Mouse (Mus musculus): ENCODE data around the gene Gm20388.
A peak's percentile ranks its signal among the peaks of the same experiment; 100 is the strongest.
"Not testable (repeated sequence)": the region's sequence is repeated elsewhere in the genome, so short reads cannot be mapped to it uniquely, and the experiment has no call there.

The Gm20388 gene

DNA sequence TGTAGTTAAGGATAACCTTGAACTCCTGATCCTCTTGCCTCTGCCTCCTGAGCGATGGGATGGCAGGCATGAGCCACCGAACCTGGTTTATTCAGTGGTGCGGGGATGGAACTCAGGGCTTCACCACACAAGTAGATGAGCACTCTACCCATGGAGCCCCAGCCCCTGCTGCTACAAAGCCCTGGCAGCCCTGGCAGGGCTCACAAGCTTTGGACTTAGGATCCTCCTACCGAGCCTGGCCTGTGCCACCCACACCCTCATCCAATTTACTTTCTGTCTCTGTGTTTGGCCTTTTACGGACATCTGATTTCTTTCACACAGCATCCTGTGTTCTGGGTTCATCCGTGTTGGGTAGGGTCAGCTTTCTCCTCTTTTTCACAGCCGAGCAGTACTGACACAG lies 406.1 kb downstream of the Gm20388 start:
- no peak for DNase-seq (ENCODE audit: low spot score)

DNA sequence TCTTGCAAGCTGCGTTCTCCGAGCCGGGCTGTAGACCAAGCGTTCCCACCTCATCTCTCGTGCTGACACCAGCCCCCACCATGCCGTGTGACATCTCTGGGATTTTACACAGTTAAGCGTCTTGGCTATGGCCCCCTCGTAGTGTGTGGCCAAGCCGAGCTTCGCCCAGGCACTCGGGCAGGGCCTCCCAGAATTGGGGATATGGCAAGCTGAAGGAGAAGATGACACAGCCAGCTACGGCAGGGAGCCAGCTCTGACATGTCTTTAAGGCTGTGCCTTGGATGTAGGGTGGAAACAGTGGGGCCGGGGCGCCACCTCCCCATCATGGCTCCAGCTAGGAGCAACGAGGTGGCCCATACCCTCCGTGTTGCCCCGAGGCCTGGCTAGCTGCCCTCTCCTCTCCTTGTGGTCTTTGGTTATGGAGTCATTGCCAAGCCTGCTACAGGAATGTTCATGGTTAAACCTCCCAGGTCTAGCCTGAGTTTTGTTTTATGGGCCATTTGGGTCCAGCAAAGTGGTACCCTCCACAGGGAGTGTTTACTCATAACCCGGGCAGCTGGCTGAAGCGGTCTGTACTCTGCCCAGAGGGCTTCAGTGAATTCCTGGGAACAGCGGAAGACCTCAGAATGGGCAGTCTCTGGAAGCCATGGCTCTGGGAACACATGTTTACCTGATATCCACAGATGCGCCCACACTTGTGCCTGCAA lies 406.6 kb downstream of the Gm20388 start:
- no peak for DNase-seq (ENCODE audit: low spot score)

DNA sequence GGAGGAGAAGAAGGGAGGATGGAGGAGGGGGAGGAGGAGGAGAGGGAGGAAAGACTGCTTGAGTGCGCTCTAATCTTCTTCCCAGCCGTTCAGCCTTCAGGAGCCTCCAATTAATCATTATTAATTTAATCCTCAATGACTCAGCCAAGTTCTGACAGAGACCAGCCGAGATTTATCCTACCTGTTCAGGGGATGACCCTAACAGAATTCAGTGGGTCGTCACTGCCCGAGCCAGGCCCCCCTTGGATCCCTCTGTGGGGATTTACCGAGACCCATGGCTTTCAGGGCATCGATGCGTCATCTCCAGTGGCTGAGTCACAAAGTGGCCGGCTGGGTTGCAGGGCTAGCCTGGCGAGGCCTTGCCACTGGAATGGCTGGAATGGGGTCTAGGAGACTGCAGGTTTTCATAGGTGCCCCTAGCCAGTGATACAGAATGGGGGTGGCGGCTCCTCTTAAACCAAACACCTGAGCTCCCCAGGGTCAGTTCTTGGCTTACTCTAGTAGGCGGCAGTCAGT lies 407.9 kb downstream of the Gm20388 start:
- DNase-seq (ENCODE audit: low spot score) = peak; percentile 82

DNA sequence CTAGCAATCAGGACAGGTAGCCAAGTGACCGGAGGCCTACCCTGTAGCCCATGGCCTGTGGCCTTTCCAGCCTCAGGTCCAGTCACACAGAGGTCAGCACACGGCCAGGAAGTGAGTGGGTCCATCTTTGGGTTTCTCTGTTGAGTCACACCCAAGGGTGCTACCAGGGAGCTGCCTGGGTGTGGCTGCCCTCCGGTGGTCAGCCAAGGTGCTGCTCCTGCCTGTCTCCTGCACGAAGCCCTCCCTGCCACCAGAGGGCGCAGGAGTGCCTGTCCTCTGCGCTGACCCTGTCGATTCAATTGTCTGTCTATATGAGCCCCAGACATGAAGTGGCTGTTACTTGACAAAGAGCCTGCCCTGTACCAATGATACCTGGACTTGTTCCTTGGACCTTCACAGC lies 408.8 kb downstream of the Gm20388 start:
- DNase-seq (ENCODE audit: low spot score) = peak; percentile 90

DNA sequence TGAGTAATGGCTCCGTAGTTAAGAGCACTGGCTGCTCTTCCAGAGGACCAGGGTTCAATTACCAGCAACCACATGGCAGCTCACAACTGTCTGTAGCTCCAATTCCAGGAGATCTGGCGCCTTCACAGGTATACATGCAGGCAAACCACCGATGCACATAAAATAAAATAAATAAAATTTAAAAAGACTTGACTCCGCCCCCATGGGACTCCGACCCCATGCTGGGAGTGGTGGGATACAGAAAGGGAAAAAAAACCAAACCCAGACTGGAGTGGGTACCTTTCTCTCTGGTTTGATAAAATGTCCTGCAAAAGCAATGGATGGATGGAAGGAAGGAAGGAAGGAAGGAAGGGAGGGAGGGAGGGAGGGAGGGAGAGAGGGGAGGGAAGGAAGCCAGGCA lies 409.5 kb downstream of the Gm20388 start:
- no peak for DNase-seq (ENCODE audit: low spot score)

DNA sequence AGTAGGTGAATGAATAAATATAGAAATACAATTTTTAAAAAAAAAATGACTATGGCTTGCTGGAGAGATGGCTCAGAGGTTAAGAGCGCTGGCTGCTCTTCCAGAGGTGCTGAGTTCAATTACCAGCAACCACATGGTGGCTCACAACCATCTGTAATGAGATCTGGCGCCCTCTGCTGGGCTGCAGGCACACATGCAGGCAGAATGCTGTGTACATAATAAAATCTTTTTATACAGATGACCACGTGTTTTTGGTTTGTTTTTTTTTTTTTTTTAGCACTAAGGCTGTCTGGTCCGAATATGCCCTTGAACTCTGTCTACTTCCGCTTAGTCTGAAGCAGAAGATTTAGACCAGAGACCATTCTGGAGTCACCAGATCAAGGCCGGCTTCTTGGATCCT lies 411.1 kb downstream of the Gm20388 start:
- DNase-seq (ENCODE audit: low spot score) = peak; percentile 74

DNA sequence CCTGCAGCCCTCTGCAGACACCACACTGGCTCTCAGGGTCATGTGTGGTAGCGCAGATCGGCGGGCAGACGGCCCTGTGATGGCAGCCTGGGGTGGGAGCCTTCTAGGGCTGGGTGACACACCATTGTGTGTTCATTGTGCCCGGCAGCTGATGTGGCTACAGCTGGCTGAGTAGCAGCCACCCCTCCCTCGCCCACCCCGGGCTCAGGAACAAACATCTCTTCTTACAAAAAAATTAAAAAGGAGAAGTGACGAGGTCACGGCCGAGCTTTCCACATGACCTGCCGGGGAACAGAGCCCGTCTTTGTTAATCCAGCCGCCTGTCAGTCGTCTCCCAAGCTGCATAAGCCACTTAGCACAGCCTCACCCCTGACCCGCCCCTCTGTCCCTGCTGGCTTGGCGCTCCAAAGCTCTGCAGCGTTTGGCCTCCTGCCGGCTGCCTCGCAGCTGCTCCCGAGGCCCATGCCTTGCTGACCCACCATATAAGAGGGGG lies 412.4 kb downstream of the Gm20388 start:
- peak; percentile 90 for DNase-seq (ENCODE audit: low spot score)

DNA sequence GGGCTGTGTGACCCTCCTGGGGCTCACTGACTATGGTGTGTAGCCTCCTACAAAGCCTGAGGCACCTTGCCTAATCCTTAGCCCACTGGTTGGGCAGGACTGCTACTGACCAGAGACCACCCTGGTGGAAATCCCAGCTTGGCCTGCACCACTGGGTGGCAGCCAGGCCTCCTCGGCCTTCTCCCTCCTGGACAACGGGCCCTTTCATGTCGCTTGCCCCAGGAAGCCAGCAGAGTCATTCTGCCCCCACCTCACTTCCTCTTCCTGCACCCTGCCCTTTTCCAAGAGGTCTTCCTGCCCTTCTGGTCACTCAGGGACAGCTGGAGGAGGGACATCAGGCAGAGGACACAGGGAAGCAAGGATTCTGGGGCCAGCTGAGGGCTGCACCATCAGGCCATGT lies 413.9 kb downstream of the Gm20388 start:
- no peak for DNase-seq (ENCODE audit: low spot score)

DNA sequence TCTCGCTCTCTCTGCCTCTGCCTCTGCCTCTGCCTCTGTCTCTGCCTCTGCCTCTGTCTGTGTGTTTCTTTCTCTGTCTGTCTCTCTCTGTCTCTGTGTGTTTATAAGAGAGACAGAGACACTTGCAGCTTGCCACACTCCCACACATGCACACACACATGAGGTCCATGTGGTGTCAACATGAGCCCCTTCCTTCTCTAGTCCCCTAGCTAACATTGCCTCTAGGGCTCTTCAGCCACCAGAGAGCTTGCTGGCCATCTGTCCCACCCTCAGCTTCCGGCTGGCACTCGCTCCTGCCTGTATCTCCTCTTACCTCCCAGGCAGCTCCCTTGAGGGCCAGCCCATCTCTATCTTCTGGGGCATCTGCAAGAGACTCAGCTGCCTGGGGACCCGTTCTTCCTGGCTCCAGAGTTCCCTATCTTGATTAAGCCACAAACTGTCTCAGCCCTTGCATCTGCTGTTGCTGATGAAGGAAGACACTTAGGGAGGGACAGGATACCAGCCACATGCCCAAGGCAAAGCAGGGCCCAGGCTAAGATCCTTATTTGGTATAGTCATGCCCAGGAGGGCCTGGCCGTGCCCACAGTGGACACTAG lies 414.6 kb downstream of the Gm20388 start:
- peak; percentile 86 for DNase-seq (ENCODE audit: low spot score)

DNA sequence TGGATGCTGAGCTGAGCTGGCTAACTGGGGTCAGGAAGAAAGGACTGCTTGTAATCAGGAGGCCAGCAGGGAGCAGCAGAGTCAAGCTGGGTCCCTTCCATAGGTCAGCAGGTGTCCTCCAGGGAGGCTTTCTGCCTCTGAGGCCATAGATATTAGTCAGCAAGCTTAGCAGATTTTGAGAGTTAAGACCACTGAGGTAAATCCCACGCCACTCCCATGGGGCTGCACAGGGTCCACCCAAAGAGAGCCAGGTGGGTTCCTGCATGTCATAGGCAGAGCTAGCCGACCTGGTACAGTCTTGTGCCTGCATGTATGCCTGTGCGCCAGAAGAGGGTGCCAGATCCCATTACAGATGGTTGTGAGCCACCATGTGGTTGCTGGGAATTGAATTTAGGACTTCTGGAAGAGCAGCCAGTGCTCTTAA lies 416.5 kb downstream of the Gm20388 start:
- peak; percentile 82 for DNase-seq (ENCODE audit: low spot score)

DNA sequence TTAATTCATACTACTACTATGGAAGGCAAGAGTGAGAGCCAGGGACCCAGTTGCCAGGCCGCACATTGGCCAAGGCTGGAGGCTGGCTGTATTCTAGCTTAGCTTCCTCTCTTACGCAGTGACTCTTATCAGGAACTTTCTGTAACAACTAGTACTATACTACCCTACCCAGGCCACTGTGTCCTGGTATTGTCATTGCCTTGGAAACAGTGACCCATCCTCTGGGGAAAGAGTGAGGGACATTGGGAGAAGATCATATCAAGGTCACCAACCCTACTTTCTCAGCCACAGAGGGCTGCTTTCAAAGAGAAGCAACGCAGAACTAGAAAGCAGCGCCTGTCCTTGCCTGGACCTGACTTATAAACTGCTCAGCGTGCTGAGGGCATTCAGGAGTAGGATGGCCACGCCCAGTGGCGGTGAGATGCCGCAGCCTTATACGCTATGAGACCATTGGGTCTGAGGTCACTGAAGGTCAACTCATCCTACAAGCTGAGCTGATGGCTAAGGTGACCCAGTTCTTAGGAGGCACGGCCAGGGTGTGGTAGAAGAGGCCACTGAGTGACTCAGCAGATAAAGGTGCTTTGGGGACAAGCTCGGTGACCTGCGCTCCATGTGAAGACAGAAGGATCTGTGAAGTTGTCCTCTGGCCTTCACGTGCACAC lies 417.9 kb downstream of the Gm20388 start:
- no peak for DNase-seq (ENCODE audit: low spot score)

DNA sequence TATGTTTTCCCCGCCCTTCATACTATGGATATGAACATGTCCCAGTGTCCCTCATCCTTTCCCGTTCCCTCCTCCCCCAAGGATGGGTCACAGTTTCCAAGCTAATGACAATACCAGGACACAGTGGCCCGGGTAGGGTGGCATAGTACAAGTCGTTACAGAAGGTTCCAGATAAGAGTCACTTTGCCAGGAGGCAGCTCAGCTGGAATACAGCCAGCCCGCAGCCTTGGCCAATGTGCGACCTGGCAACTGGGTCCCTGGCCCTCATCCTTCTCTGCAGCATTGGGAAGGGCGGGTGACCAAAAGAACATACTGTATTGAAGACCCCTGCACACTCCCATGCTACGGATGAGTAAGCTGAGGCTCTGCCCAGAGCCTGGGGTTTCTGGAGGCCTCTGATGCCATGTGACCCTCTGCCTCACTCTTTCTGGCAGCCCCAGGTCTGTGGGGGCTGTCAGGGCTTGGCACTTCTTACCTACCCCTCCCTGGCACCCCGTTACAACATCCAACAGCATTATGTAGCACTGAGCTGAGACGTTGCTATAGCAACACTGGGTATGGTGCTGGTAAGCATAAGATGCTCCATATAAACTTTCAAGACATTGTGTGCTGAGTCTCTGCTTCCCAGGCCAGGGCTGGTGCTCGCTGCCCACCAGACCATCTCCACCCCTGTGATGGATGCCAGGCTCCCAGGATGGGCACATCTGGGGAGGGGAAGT lies 418.5 kb downstream of the Gm20388 start:
- peak; percentile 50 for DNase-seq (ENCODE audit: low spot score)

DNA sequence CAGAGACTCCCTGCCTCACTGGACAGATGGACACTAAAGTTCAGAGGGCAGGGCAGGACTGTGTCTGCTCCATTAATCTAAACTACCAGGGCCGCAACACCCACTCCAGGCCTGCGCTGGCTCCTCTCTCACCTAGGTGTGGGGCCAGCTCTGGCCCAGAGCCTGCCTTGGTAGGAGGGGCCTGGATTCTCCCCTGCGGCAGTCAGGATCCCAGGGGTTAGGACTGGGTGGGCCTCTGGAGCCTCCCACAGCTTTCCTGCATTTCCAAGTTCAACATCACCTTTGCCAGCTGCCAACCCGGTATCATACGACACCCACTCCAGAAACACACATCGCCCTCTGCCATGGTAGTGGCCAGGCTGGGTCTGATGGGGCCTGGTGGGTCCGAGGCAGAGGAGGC lies 420.4 kb downstream of the Gm20388 start:
- DNase-seq (ENCODE audit: low spot score) = no peak

DNA sequence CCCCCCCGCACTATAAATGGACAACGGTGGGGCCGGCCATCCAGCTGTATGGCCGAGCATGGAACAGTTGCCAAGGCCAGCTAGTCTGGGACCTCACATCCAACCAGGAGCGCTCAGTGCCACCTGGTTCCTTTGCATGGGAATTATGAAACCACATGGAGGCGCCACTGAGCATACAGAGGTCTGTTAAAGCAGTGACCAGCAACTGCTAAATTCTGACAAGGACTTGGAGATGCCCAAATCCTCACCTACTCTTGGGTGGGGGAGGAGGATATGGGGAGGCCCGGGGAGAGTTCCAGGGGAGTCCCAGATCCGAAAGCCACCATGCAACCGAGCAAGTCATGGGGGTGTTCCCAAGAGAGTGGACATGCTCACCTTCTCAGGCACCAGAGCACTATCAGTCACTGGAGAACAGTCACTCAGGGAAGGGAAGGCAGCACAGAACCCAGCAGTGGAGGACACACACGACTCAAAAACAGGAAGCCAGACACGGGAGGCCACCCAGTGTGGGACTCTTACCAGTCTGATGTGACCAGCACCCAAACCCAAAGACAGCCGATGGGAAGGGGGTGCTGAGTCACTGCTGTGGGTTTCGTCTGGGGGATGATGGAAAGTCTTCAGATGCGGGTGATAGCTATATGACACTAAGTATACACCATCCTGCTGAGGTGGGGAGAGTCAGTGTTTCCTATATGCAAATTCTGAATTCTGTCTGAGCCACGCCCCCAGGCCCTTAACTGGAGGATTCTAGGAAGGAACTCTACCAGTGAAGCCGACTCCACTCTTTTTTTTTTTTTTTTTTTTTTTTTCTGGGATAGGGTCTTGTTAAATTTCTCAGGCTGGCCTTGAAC lies 422.0 kb downstream of the Gm20388 start:
- DNase-seq (ENCODE audit: low spot score) = peak; percentile 62

DNA sequence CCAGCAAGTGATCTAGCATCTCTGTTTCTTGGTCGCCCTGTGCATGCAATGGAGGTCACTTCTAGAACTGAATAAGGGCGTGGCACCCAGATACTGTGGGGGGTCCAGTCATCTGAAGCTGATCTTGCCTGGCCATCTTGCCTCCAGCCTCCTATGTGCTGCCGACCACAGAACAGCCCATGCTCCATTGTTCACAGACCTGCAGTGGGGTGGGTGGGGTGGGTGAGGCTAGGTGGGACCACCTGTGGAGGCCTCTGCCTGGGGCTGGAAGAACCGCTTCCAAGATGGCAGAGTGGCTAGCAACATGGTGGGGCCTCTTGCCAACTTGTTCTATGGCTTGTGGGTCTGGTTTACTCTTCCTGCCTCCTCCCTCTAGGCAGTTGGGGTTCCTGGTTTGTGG lies 423.0 kb downstream of the Gm20388 start:
- no peak for DNase-seq (ENCODE audit: low spot score)

DNA sequence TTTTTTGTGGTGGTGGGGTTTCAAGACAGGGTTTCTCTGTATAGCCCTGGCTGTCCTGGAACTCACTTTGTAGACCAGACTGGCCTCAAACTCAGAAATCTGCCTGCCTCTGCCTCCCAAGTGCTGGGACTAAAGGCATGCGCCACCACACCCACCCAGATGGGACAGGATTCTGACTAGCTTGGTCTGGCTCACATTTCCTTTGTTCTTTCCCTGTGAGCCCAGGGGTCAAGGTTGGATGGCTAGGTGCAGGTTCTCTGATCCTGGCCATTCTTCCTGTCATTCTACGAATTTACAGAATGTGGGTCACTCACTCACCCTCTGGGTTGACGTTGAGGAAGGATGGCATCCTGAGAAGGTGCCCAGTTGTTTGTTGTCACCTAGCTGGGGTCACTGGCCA lies 423.6 kb downstream of the Gm20388 start:
- not testable (repeated sequence) for DNase-seq (ENCODE audit: low spot score)

DNA sequence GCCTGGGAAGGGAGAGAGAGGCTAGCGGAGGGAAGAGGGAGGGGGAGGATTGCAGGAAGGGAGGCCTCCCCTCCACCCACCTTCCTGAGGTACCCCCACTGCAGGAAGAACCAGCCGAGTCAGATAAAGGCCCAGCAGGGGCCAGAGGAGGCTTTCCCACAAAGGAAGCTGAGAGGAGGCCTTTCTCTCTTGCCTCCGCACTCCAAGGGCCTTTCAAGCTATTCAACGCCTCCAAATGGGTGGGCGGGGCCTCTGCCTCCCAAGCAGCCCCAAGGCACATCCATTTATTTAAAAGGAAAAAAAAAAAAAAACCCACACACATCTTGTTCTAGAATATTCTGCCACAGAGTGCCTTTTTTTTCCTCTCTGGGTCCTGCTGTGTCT lies 424.2 kb downstream of the Gm20388 start:
- DNase-seq (ENCODE audit: low spot score) = peak; percentile 90

DNA sequence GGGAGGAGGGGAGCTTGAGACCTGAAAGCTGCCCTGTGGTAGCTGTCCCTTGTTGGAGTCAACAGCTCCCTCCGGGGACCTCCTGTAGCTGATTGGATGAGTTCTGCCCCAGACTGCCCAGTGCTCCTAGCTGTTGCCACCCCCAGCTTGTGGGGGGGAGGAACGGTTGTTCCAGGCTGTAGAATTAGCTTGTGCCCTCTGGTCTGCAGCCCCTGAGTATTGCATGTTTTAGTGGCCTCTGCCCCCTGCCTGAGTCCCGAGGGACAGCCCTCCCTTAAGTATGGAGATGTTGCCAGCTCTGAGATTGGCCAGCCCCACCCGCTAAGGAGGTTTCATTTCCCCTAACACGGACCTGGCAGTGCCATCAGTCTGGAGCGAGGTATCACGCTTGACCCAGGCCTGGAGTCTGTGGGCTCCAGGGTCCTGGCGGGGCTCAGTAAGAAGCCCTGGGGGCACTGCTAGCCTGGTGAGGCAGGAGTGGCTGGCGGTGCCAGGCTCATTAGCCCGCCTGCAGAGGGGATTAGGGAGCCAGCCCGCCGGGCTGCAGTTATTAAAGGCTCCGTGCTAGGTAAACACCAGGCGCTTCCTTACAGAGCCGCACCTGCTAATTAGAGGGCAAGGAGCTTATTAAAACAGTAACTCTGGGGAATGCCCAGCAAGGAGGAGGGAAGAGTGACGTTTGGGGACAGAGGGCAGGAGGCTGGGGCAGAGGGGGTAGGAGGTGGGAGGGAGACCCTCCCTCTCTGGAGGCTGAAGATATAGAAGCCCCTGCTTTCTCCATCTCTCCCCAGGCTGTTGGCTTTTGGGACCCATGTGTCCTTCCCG lies 424.8 kb downstream of the Gm20388 start:
- peak; percentile 92 for DNase-seq (ENCODE audit: low spot score)

DNA sequence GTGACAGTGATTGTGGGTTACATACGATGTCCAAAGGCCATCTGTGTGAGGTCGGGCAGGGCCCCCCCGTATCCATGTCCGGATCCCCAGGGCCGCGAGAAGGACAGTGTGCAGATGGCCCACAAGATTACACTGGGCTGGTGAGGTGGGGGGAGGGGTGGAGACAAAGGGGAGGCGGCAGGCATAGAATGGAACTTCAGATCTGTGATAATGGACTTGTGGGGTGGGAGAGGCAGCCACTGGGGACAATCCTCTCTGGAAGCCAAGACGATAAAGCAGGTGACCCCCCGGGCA lies 425.4 kb downstream of the Gm20388 start:
- DNase-seq (ENCODE audit: low spot score) = peak; percentile 81

DNA sequence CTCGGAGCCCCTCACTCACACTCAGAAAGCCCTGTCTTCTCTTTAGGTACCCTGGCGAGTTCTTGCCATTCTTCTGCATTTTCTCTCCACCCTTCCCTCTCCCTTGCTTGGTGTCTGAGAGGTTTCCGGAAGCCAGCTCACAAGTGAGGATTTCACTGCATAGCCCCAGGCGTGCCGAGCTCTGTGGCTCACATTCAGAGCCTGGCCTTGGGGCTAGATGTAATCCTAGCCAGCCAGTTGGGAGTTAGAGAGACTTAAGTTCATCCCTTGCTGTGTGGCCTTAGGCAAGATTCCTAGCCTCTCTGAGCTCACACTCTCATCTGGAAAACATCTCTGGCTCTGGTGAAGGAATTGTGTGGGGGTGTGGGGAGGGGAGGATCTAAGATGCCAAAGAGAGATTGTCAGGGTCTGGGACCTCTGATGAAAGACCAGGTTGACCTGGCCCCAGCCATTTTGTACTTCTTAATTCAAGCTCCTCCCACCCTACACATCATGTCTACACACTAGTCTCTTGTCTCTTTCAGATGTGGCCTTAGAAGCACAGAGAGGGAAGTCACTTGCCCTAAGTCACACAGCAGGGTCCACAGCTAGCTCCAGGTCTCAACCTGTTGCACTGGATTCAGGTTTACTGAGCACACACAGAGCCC lies 426.4 kb downstream of the Gm20388 start:
- no peak for DNase-seq (ENCODE audit: low spot score)

Measured in MN1 (cell line).